Mouse (Mus musculus) layer of hippocampus, postnatal 14 days (tissue): ENCODE data around the gene Tmem161a. TPM values are rescaled to one million over a fixed set of nuclear protein-coding genes. Genes with fewer than 3 reads are reported as not detected.

ENCODE experiments used
- total RNA-seq, 2 experiments: library from RNA; stranded (reverse); gene quantifications; 2 replicates each; pipeline ENCODE4 v1.2.3; 2021

The Tmem161a gene
- total RNA-seq, 2 experiments from 2014 or later: 46.1 to 49.4 TPM

Other genes with a start within 250 kb of the Tmem161a start
- 10 to 100 TPM; 30.7 to 38.7 TPM for gene Gatad2a, start 176.0 kb upstream of the Tmem161a start, total RNA-seq
- gene Mau2, start 129.6 kb upstream of the Tmem161a start, total RNA-seq: 10 to 100 TPM; 81.4 to 85.3 TPM
- 10 to 100 TPM; 50.5 to 57.3 TPM for gene Sugp1, start 129.5 kb upstream of the Tmem161a start, total RNA-seq
- gene Tm6sf2, start 99.4 kb upstream of the Tmem161a start, total RNA-seq: 1 to 10 TPM; 1.9 to 3.1 TPM
- 10 to 100 TPM; 29.7 to 35.4 TPM for gene Hapln4, start 88.9 kb upstream of the Tmem161a start, total RNA-seq
- gene Ncan, start 51.5 kb upstream of the Tmem161a start, total RNA-seq: 100 to 1,000 TPM; 371 to 387 TPM
- 10 to 100 TPM; 26.9 to 31.2 TPM for gene Nr2c2ap, start 41.0 kb upstream of the Tmem161a start, total RNA-seq
- 10 to 100 TPM in 1 of 2 experiments, 1 to 10 TPM in 1; 9.9 to 12.6 TPM for gene Rfxank, start 33.2 kb upstream of the Tmem161a start, total RNA-seq
- 10 to 100 TPM; 42.0 to 44.1 TPM for gene Borcs8, start 32.9 kb upstream of the Tmem161a start, total RNA-seq
- under 1 TPM; 0.29 to 0.41 TPM for gene Mef2b, start 32.6 kb upstream of the Tmem161a start, total RNA-seq
- gene Slc25a42, start 39.9 kb downstream of the Tmem161a start, total RNA-seq: 10 to 100 TPM; 34.0 to 36.2 TPM
- gene Sugp2, start 61.9 kb downstream of the Tmem161a start, total RNA-seq: 100 to 1,000 TPM; 124 TPM
- gene Armc6, start 62.1 kb downstream of the Tmem161a start, total RNA-seq: 10 to 100 TPM; 60.1 to 67.4 TPM
- 10 to 100 TPM; 75.5 to 84.3 TPM for gene Homer3, start 110.5 kb downstream of the Tmem161a start, total RNA-seq
- 10 to 100 TPM; 41.4 to 53.6 TPM for gene Ddx49, start 130.1 kb downstream of the Tmem161a start, total RNA-seq
- 100 to 1,000 TPM; 134 to 148 TPM for gene Cope, start 130.2 kb downstream of the Tmem161a start, total RNA-seq
- gene Cers1, start 143.4 kb downstream of the Tmem161a start, total RNA-seq: 100 to 1,000 TPM; 107 to 119 TPM
- gene Gdf1, start 157.5 kb downstream of the Tmem161a start, total RNA-seq: 10 to 100 TPM; 11.2 to 22.7 TPM
- 10 to 100 TPM; 50.3 to 54.9 TPM for gene Upf1, start 180.9 kb downstream of the Tmem161a start, total RNA-seq
- under 1 TPM; 0.21 to 0.30 TPM for gene Comp, start 201.2 kb downstream of the Tmem161a start, total RNA-seq